Mouse (Mus musculus): ENCODE results near the gene Gucd1. TPM values are rescaled to one million over a fixed set of nuclear protein-coding genes. Genes with fewer than 3 reads are reported as not detected.

Gene Gucd1
- polyA plus RNA-seq, 1 experiment = 17.2 TPM

GRCm38 (mm10) chr10:75302536-75302935 is 215.2 kb downstream of the Gucd1 start:
- no peak for DNase-seq (ENCODE audit: extremely low spot score in 1 of 2, low spot score in 1 of 2)

GRCm38 (mm10) chr10:75301937-75302336 is 215.8 kb downstream of the Gucd1 start:
- no peak for DNase-seq (ENCODE audit: extremely low spot score in 1 of 2, low spot score in 1 of 2)

GRCm38 (mm10) chr10:75301195-75301806 is 216.5 kb downstream of the Gucd1 start:
- DNase-seq (ENCODE audit: extremely low spot score in 1 of 2, low spot score in 1 of 2) = no peak

Other genes starting within 250 kb of the Gucd1 start
- gene Adora2a, start 201.1 kb downstream of the Gucd1 start, polyA plus RNA-seq (2012; rRNA removed) = 9.6 and 13.3 TPM in 2 replicates
- 0.16 and 0.21 TPM in 2 replicates for gene Upb1, start 116.9 kb downstream of the Gucd1 start, polyA plus RNA-seq (2012; rRNA removed)
- gene Snrpd3, start 421 bp downstream of the Gucd1 start, polyA plus RNA-seq (2012; rRNA removed) = 33.8 and 34.6 TPM in 2 replicates
- 8.4 and 8.7 TPM in 2 replicates for gene Lrrc75b, start 42.4 kb upstream of the Gucd1 start, polyA plus RNA-seq (2012; rRNA removed)
- gene Ggt1, start 43.6 kb upstream of the Gucd1 start, polyA plus RNA-seq (2012; rRNA removed) = 4.2 and 4.8 TPM in 2 replicates
- gene Ggt5, start 71.4 kb upstream of the Gucd1 start, polyA plus RNA-seq (2012; rRNA removed) = 3.2 and 4.7 TPM in 2 replicates
- 10.3 and 11.7 TPM in 2 replicates for gene Susd2, start 126.0 kb upstream of the Gucd1 start, polyA plus RNA-seq (2012; rRNA removed)
- gene Cabin1, start 246.4 kb upstream of the Gucd1 start, polyA plus RNA-seq (2012; rRNA removed) = 50.9 and 57.4 TPM in 2 replicates